Mouse (Mus musculus): ENCODE results near the gene Ttk.

GRCm38 (mm10) chr9:83831152-83831551 lies 3.3 kb upstream of the Ttk start:
- TF ChIP-seq POLR2A (IDR thresholded peaks at IDR 0.05; ENCODE audit: control insufficient read depth, low read depth, low read length), result no peak
- TF ChIP-seq CTCF (IDR thresholded peaks at IDR 0.05; ENCODE audit: control insufficient read depth, insufficient read depth, insufficient replicate concordance, low read depth, low read length), result no peak
